8 mouse cellular contexts compared by ENCODE assay signal in the genomic region with DNA sequence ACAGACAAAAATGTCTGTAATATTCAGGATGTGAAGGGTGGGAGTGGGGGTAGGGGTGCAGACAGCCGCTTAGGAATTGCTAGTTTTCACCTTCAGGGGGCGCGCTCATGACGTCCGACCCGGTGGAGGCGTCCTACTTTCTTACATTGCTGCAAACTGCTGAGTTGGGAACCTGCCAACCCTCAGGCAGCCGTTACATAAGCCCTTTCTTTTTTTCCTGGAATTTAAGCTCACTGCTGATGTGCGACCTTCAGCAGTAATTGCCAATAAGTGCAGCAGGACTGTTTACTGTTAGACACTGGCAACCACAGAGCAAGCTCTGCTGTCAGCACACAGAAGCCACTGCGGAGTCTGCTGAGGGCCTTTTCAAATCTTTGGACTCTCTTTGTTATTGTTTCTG.
A peak's percentile ranks its signal among the peaks of the same experiment; 100 is the strongest.
DNase-seq lines count a peak whose midpoint lies in the region; ATAC-seq and TF ChIP-seq lines count a peak whose summit lies in the region.

No protein-coding gene starts in this region.

- H3K4me2 ChIP-seq in hindbrain, postnatal 0 days (ENCODE audit: low read depth, low read length), result peak overlapping the region; percentile 29

- H3K36me3 ChIP-seq in hindbrain, postnatal 0 days (ENCODE audit: insufficient read depth, low read length), result no peaks in the 10 kb centered on the region

- H3K27ac ChIP-seq in hindbrain, postnatal 0 days, result peak overlapping the region; percentile 22; the same call in 1 of the 2 replicates
- peak overlapping the region; percentile 94 for H3K27ac ChIP-seq in left cerebral cortex, adult 2 months

- 5% methylated on average over 10 of the region's 10 CpGs for WGBS in hindbrain, postnatal 0 days

- no peaks in the 10 kb centered on the region for H3K27me3 ChIP-seq in hindbrain, postnatal 0 days (ENCODE audit: insufficient read depth, low read length)

- peak; percentile 78 for TF ChIP-seq CTCF in hindbrain, postnatal 0 days (IDR thresholded peaks at IDR 0.05; ENCODE audit: low read depth)
- TF ChIP-seq CTCF in left cerebral cortex, adult 2 months (IDR thresholded peaks at IDR 0.05), result peak; percentile 81

- peaks cover 5% of the 10 kb centered on the region; the same call in 1 of the 2 replicates for H3K4me1 ChIP-seq in hindbrain, postnatal 0 days (ENCODE audit: insufficient read depth, low read length)

- ATAC-seq in hindbrain, postnatal 0 days, result peak; percentile 94

- no peak overlapping the region for H3K9ac ChIP-seq in hindbrain, postnatal 0 days (replicated peaks; ENCODE audit: low read length)

- peak; percentile 45 for DNase-seq in T-cell, adult 2 months (ENCODE audit: low spot score)
- peak; percentile 71 to 82 for DNase-seq in cerebellum, postnatal 4 days (ENCODE audit: low spot score in 2 of 2)
- DNase-seq in gastrocnemius, adult 8-10 months (ENCODE audit: low spot score in 2 of 2), result peak; percentile 86 to 92
- peak; percentile 91 for DNase-seq in hindbrain, postnatal 0 days (ENCODE audit: low spot score)
- peak; percentile 88 for DNase-seq in left cerebral cortex, adult 2 months (ENCODE audit: extremely low spot score in 1 of 2, low spot score in 2 of 2)
- DNase-seq in lung, postnatal 4 days, result peak; percentile 88
- peak; percentile 51 for DNase-seq in retina, postnatal 7 days (ENCODE audit: low read depth, low spot score)
- DNase-seq in urinary bladder, postnatal 14 days (ENCODE audit: low spot score), result peak; percentile 83

- intact Hi-C loops in left cerebral cortex, adult 2 months (cut with DNase I), result loop anchor here (1.0 to 2.0 kb wide), 2 partner anchors 30 to 234 kb away; a partner anchor contains a TSS

- no peak overlapping the region for H3K4me3 ChIP-seq in hindbrain, postnatal 0 days (ENCODE audit: low read length)
- 0 out of 2 replicates have a peak overlapping the region, but pooled peaks have one; percentile 15 for H3K4me3 ChIP-seq in left cerebral cortex, adult 2 months

- H3K9me3 ChIP-seq in hindbrain, postnatal 0 days (ENCODE audit: low read length), result no peaks in the 10 kb centered on the region
